Mouse (Mus musculus): ENCODE measurements around the gene Gm13271.

GRCm38 (mm10) chr4:88723497-88724090 lies 31.1 kb upstream of the Gm13271 start:
- TF ChIP-seq EP300 (IDR thresholded peaks at IDR 0.05; ENCODE audit: low read depth) = no peak
- no peak for TF ChIP-seq CTCF (IDR thresholded peaks at IDR 0.05; ENCODE audit: low read depth)
